Mouse (Mus musculus): ENCODE results near the gene Fabp6.

The Fabp6 gene

GRCm38 (mm10) chr11:43546678-43547077, 54.7 kb downstream of the Fabp6 start:
- DNase-seq (ENCODE audit: low read depth), result no peak
